Mouse (Mus musculus): ENCODE results near the gene Eef1a2. TPM values are rescaled to one million over a fixed set of nuclear protein-coding genes. Genes with fewer than 3 reads are reported as not detected.
A peak's percentile ranks its signal among the peaks of the same experiment; 100 is the strongest.

Eef1a2 gene
- total and polyA plus RNA-seq, 3 experiments = not detected

DNA sequence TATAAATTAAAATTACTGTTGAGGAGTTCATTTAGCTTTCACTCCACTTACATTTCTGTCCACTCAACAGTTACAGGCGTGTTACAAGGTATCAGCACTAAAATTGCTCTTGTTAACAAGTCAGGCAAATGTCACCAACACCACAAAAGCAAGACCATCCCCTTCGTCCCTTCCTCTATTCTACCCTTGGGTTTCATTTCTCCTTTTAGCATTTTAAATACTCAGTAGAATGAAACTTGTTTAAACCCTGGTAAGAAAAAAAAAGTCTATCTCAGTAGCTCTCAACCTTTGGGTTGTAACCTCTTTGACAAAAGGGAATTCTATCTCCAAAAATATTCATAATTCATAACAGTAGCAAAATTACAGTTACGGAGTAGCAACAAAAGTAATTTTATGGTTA lies 36.2 kb upstream of the Eef1a2 start:
- Histone ChIP-seq H3K4me3 (replicated peaks in 1 of 3; ENCODE audit: low read depth in 2 of 3, low read length in 2 of 3, poor library complexity in 1 of 3) (no peak overlapping the region), H3K79me2 (replicated peaks; ENCODE audit: control insufficient read depth, extremely low read depth, insufficient read depth, poor library complexity, severe bottlenecking) (no peaks in the 10 kb centered on the region), H3K27ac (ENCODE audit: insufficient read depth, low read depth) (peak overlapping the region; percentile 98; the same call in 1 of the 2 replicates), H3K4me2 (ENCODE audit: insufficient read depth, low read depth, poor library complexity, severe bottlenecking) (peak overlapping the region; percentile 84), H3K9ac (ENCODE audit: insufficient read depth, low read depth) (peak overlapping the region; percentile 27; the same call in 1 of the 2 replicates), H3K27me3 (replicated peaks) (no peaks in the 10 kb centered on the region), H3K36me3 (replicated peaks in 1 of 2; ENCODE audit: control insufficient read depth in 1 of 2, insufficient read depth in 1 of 2, low read length in 1 of 2) (peaks cover 0 to 6% of the 10 kb centered on the region in 2 experiments), H3K9me3 (replicated peaks; ENCODE audit: low read length) (no peaks in the 10 kb centered on the region), H3K4me1 (ENCODE audit: control insufficient read depth in 1 of 2, insufficient read depth in 2 of 2) (peaks cover 14 to 51% of the 10 kb centered on the region in 2 experiments)
- DNase-seq (ENCODE audit: extremely low read depth) = peak; percentile 71
- in situ Hi-C loops (cut with MboI; ENCODE audit: low pct_ligation_motif_present, low pct_unique_long_range_greater_than_20kb, low sequenced_read_pairs) (loop anchor here (25.0 kb wide), 1 partner anchor 294 kb away; the partner anchor contains the start of genes Abhd16b and Tpd52l2), dilution Hi-C loops (cut with MboI; ENCODE audit: extremely low pct_ligation_motif_present, extremely low pct_unique_long_range_greater_than_20kb, low sequenced_read_pairs) (no loop called here)
- TF ChIP-seq MAX (IDR thresholded peaks at IDR 0.05; ENCODE audit: low read length) = no peak
- TF ChIP-seq CHD1 (IDR thresholded peaks at IDR 0.05; ENCODE audit: low read depth, low read length) = 0 out of 2 replicates have a peak, but pooled peaks have one; percentile 12
- 0 out of 2 replicates have a peak, but pooled peaks have one; percentile 12 for TF ChIP-seq TCF12 (IDR thresholded peaks at IDR 0.05; ENCODE audit: low read depth, low read length)
- TF ChIP-seq IRF4 (IDR thresholded peaks at IDR 0.05; ENCODE audit: low read depth, low read length) = peak; percentile 96
- TF ChIP-seq ETS1 (conservative IDR thresholded peaks at IDR 0.05; ENCODE audit: low read depth, low read length) = no peak; the same call in 1 of the 2 replicates
- TF ChIP-seq MAFK (IDR thresholded peaks at IDR 0.05; ENCODE audit: insufficient replicate concordance, low read length) = no peak
- peak; percentile 72; the same call in 1 of the 2 replicates for TF ChIP-seq TBP (conservative IDR thresholded peaks at IDR 0.05; ENCODE audit: low read depth, low read length)
- no peak for TF ChIP-seq ZC3H11A (IDR thresholded peaks at IDR 0.05; ENCODE audit: low read depth, low read length)
- TF ChIP-seq RAD21 (IDR thresholded peaks at IDR 0.05; ENCODE audit: low read depth, low read length) = no peak
- TF ChIP-seq MYC (IDR thresholded peaks at IDR 0.05; ENCODE audit: low read depth, low read length) = no peak
- TF ChIP-seq MEF2A (IDR thresholded peaks at IDR 0.05; ENCODE audit: borderline replicate concordance, low read depth, low read length) = peak; percentile 45; the same call in 1 of the 2 replicates
- peak; percentile 91 for TF ChIP-seq ZNF384 (IDR thresholded peaks at IDR 0.05; ENCODE audit: low read depth, low read length)
- TF ChIP-seq ZMIZ1 (IDR thresholded peaks at IDR 0.05; ENCODE audit: low read depth, low read length) = no peak
- peak; percentile 93 for TF ChIP-seq EP300 (IDR thresholded peaks at IDR 0.05; ENCODE audit: low read length)

DNA sequence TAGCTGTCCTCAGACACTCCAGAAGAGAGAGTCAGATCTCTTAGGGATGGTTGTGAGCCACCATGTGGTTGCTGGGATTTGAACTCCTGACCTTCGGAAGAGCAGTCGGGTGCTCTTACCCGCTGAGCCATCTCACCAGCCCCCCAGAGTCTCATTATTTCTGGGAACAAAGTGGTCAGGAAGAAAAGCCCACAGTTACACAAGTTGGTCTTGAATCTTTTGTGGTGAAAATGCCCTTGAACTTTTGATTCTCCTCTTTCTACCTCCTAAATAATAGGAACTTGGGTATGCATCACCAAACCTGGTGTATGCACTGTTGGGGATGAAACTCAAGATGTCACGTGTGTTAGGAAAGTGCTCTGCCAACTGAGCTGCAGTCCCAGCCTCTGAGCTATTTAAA lies 35.1 kb upstream of the Eef1a2 start:
- Histone ChIP-seq H3K27me3 (replicated peaks) (no peaks in the 10 kb centered on the region), H3K27ac (ENCODE audit: insufficient read depth, low read depth) (peak overlapping the region; percentile 98; the same call in 1 of the 2 replicates), H3K79me2 (replicated peaks; ENCODE audit: control insufficient read depth, extremely low read depth, insufficient read depth, poor library complexity, severe bottlenecking) (no peaks in the 10 kb centered on the region), H3K4me3 (replicated peaks in 1 of 3; ENCODE audit: low read depth in 2 of 3, low read length in 2 of 3, poor library complexity in 1 of 3) (no peak overlapping the region), H3K36me3 (replicated peaks in 1 of 2; ENCODE audit: control insufficient read depth in 1 of 2, insufficient read depth in 1 of 2, low read length in 1 of 2) (peaks cover 0 to 6% of the 10 kb centered on the region in 2 experiments), H3K9ac (ENCODE audit: insufficient read depth, low read depth) (no peak overlapping the region; the same call in 1 of the 2 replicates), H3K9me3 (replicated peaks; ENCODE audit: low read length) (no peaks in the 10 kb centered on the region), H3K4me2 (ENCODE audit: insufficient read depth, low read depth, poor library complexity, severe bottlenecking) (peak overlapping the region; percentile 26; the same call in 1 of the 2 replicates), H3K4me1 (ENCODE audit: control insufficient read depth in 1 of 2, insufficient read depth in 2 of 2) (peaks cover 14 to 51% of the 10 kb centered on the region in 2 experiments)
- in situ Hi-C loops (cut with MboI; ENCODE audit: low pct_ligation_motif_present, low pct_unique_long_range_greater_than_20kb, low sequenced_read_pairs) (loop anchor here (25.0 kb wide), 1 partner anchor 295 kb away; the partner anchor contains the start of genes Abhd16b and Tpd52l2), dilution Hi-C loops (cut with MboI; ENCODE audit: extremely low pct_ligation_motif_present, extremely low pct_unique_long_range_greater_than_20kb, low sequenced_read_pairs) (no loop called here)
- DNase-seq (ENCODE audit: extremely low read depth) = peak; percentile 18
- no peak for TF ChIP-seq USF1 (IDR thresholded peaks at IDR 0.05; ENCODE audit: low read depth, low read length)
- peak; percentile 64 for TF ChIP-seq BHLHE40 (IDR thresholded peaks at IDR 0.05; ENCODE audit: low read depth, low read length)
- TF ChIP-seq MAZ (IDR thresholded peaks at IDR 0.05; ENCODE audit: low read depth, low read length) = no peak

Measured in CH12.LX (cell line).